In the genomic region with DNA sequence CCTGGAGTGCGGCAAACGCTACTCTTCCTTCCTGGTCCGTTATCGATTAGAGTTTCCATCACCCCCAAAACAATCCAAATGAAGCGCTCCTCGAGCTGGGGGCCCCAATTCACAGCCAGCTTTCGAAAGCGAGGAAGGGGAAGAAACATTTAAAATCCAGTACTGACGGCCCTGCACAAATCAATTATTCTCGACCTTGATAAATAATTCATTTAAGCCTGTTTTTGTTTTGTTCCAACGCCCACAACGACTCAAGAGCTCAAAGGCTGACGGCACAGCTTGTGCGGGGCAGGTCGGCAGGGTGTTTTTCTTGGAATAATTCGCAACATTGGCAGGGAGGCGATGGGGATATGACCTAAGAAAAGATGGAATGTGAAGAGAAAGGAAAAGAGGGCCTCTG, we compare ENCODE assay signal across 18 mouse cellular contexts. TPM values are rescaled to one million over a fixed set of nuclear protein-coding genes. Genes with fewer than 3 reads are reported as not detected.
A peak's percentile ranks its signal among the peaks of the same experiment; 100 is the strongest.
DNase-seq lines count a peak whose midpoint lies in the region; ATAC-seq and TF ChIP-seq lines count a peak whose summit lies in the region.
"Had no signal": no experiment of that assay in that cellular context is flagged by ENCODE, and none has a peak within 500 bp of the region (broad histone marks: within the 10 kb centered on the region; RNA-seq: fewer than 3 reads in every experiment).

No protein-coding gene starts in this region.

- H3K4me2 ChIP-seq in forebrain, embryonic 11.5 days (ENCODE audit: low read depth, low read length, severe bottlenecking): peak overlapping the region; percentile 25
- no peak overlapping the region for H3K4me2 ChIP-seq in forebrain, embryonic 16.5 days (ENCODE audit: low read length)
- H3K4me2 ChIP-seq in midbrain, embryonic 11.5 days: peak overlapping the region; percentile 86
- no peak overlapping the region for H3K4me2 ChIP-seq in intestine, embryonic 16.5 days (ENCODE audit: low read depth, low read length)
- H3K4me2 ChIP-seq: liver, embryonic 12.5 days had no signal

- TF ChIP-seq CTCF in E14TG2a.4 (conservative IDR thresholded peaks at IDR 0.05; ENCODE audit: low read length): no peak

- WGBS in forebrain, embryonic 11.5 days: 1% methylated on average over 17 of the region's 17 CpGs
- 2% methylated on average over 17 of the region's 17 CpGs for WGBS in forebrain, embryonic 16.5 days
- WGBS in embryonic facial prominence, embryonic 10.5 days: 1% methylated on average over 17 of the region's 17 CpGs
- WGBS in midbrain, embryonic 11.5 days: under 1% methylated on average over 17 of the region's 17 CpGs
- WGBS in intestine, embryonic 16.5 days: 2% methylated on average over 17 of the region's 17 CpGs

- peaks cover 26% of the 10 kb centered on the region; the same call in 1 of the 2 replicates for H3K4me1 ChIP-seq in forebrain, embryonic 11.5 days (replicated peaks; ENCODE audit: control insufficient read depth, insufficient read depth, low read length)
- peaks cover 37% of the 10 kb centered on the region for H3K4me1 ChIP-seq in forebrain, embryonic 16.5 days (replicated peaks; ENCODE audit: control insufficient read depth, insufficient read depth, low read length)
- H3K4me1 ChIP-seq in E14TG2a.4 (replicated peaks; ENCODE audit: low read depth, low read length): peaks cover 55% of the 10 kb centered on the region
- peaks cover 28% of the 10 kb centered on the region for H3K4me1 ChIP-seq in embryonic facial prominence, embryonic 10.5 days
- peaks cover 24% of the 10 kb centered on the region for H3K4me1 ChIP-seq in midbrain, embryonic 11.5 days (ENCODE audit: control insufficient read depth, insufficient read depth, low read length)
- peaks cover 14% of the 10 kb centered on the region for H3K4me1 ChIP-seq in intestine, embryonic 16.5 days (ENCODE audit: control insufficient read depth, insufficient read depth, low read length)

- H3K4me3 ChIP-seq in forebrain, embryonic 11.5 days (ENCODE audit: low read depth, low read length): peak overlapping the region; percentile 54; the same call in 1 of the 2 replicates
- H3K4me3 ChIP-seq in forebrain, embryonic 16.5 days (replicated peaks; ENCODE audit: low read length): no peak overlapping the region
- H3K4me3 ChIP-seq in E14TG2a.4 (replicated peaks; ENCODE audit: low read length): peak overlapping the region; percentile 29; the same call in 1 of the 2 replicates
- no peak overlapping the region for H3K4me3 ChIP-seq in embryonic facial prominence, embryonic 10.5 days
- peak overlapping the region; percentile 60; the same call in 1 of the 2 replicates for H3K4me3 ChIP-seq in midbrain, embryonic 11.5 days (ENCODE audit: low read depth, low read length)
- H3K4me3 ChIP-seq in intestine, embryonic 16.5 days (ENCODE audit: low read length): no peak overlapping the region
- H3K4me3 ChIP-seq: liver, embryonic 12.5 days had no signal

- peaks cover 85% of the 10 kb centered on the region for H3K27me3 ChIP-seq in forebrain, embryonic 11.5 days (ENCODE audit: control insufficient read depth, insufficient read depth, low read length)
- H3K27me3 ChIP-seq in forebrain, embryonic 16.5 days (replicated peaks; ENCODE audit: control insufficient read depth, insufficient read depth, low read length): peaks cover 73% of the 10 kb centered on the region
- H3K27me3 ChIP-seq in E14TG2a.4 (ENCODE audit: insufficient read depth, low read length): peaks cover 95% of the 10 kb centered on the region
- H3K27me3 ChIP-seq in embryonic facial prominence, embryonic 10.5 days (replicated peaks; ENCODE audit: low read depth, poor library complexity, severe bottlenecking): peaks cover 100% of the 10 kb centered on the region
- peaks cover 86% of the 10 kb centered on the region for H3K27me3 ChIP-seq in midbrain, embryonic 11.5 days (ENCODE audit: control insufficient read depth, insufficient read depth, low read length)
- H3K27me3 ChIP-seq in intestine, embryonic 16.5 days (replicated peaks; ENCODE audit: control insufficient read depth, insufficient read depth, low read length): peaks cover 92% of the 10 kb centered on the region

- H3K36me3 ChIP-seq in forebrain, embryonic 11.5 days (ENCODE audit: control insufficient read depth, insufficient read depth, low read length): no peaks in the 10 kb centered on the region
- H3K36me3 ChIP-seq in forebrain, embryonic 16.5 days (ENCODE audit: control insufficient read depth, insufficient read depth): no peaks in the 10 kb centered on the region
- no peaks in the 10 kb centered on the region for H3K36me3 ChIP-seq in E14TG2a.4 (ENCODE audit: insufficient read depth, low read length)
- H3K36me3 ChIP-seq in embryonic facial prominence, embryonic 10.5 days (replicated peaks): no peaks in the 10 kb centered on the region
- no peaks in the 10 kb centered on the region for H3K36me3 ChIP-seq in midbrain, embryonic 11.5 days (ENCODE audit: control insufficient read depth, insufficient read depth, low read length)
- H3K36me3 ChIP-seq in intestine, embryonic 16.5 days (ENCODE audit: control insufficient read depth, insufficient read depth, low read length): no peaks in the 10 kb centered on the region
- H3K36me3 ChIP-seq: liver, embryonic 12.5 days had no signal

- no peak for ATAC-seq in forebrain, embryonic 11.5 days (replicated peaks; ENCODE audit: low FRiP score)
- ATAC-seq in forebrain, embryonic 16.5 days: no peak
- ATAC-seq in midbrain, embryonic 11.5 days (ENCODE audit: low FRiP score): no peak
- ATAC-seq in intestine, embryonic 16.5 days: no peak
- ATAC-seq: liver, embryonic 12.5 days; lung, postnatal 0 days had no signal

- DNase-seq in forebrain, embryonic 11.5 days (ENCODE audit: low spot score): no peak
- DNase-seq in embryonic facial prominence, embryonic 10.5 days (ENCODE audit: low spot score): peak; percentile 27
- peak; percentile 94 for DNase-seq in midbrain, embryonic 11.5 days (ENCODE audit: low spot score, missing footprints)
- no peak for DNase-seq in layer of hippocampus, adult 9-10 months (ENCODE audit: low spot score)
- no peak for DNase-seq in left cerebral cortex, adult 8-10 months (ENCODE audit: low spot score in 2 of 2)
- DNase-seq: thymus, postnatal 14 days had no signal

- H3K27ac ChIP-seq in forebrain, embryonic 11.5 days (ENCODE audit: low read depth, low read length): no peak overlapping the region
- no peak overlapping the region for H3K27ac ChIP-seq in forebrain, embryonic 16.5 days (ENCODE audit: low read length)
- H3K27ac ChIP-seq in embryonic facial prominence, embryonic 10.5 days (replicated peaks): no peak overlapping the region
- H3K27ac ChIP-seq in midbrain, embryonic 11.5 days (ENCODE audit: low read depth, low read length): peak overlapping the region; percentile 44
- no peak overlapping the region for H3K27ac ChIP-seq in intestine, embryonic 16.5 days (ENCODE audit: low read length)
- H3K27ac ChIP-seq: kidney, postnatal 0 days; liver, embryonic 12.5 days had no signal

- no peak overlapping the region for H3K9ac ChIP-seq in forebrain, embryonic 11.5 days (ENCODE audit: low read length)
- no peak overlapping the region for H3K9ac ChIP-seq in forebrain, embryonic 16.5 days (replicated peaks; ENCODE audit: low read depth, low read length)
- peak overlapping the region; percentile 16; the same call in 1 of the 2 replicates for H3K9ac ChIP-seq in midbrain, embryonic 11.5 days (ENCODE audit: low read length)
- H3K9ac ChIP-seq in intestine, embryonic 16.5 days (ENCODE audit: low read depth, low read length): no peak overlapping the region
- H3K9ac ChIP-seq: liver, embryonic 12.5 days had no signal

- H3K9me3 ChIP-seq in forebrain, embryonic 11.5 days (ENCODE audit: control insufficient read depth, low read length): no peaks in the 10 kb centered on the region
- H3K9me3 ChIP-seq in forebrain, embryonic 16.5 days (ENCODE audit: control insufficient read depth, low read length): no peaks in the 10 kb centered on the region
- H3K9me3 ChIP-seq in E14TG2a.4 (ENCODE audit: low read length): no peaks in the 10 kb centered on the region
- no peaks in the 10 kb centered on the region for H3K9me3 ChIP-seq in embryonic facial prominence, embryonic 10.5 days
- H3K9me3 ChIP-seq in midbrain, embryonic 11.5 days (ENCODE audit: control insufficient read depth, low read length): no peaks in the 10 kb centered on the region
- H3K9me3 ChIP-seq in intestine, embryonic 16.5 days (ENCODE audit: control insufficient read depth, low read length): no peaks in the 10 kb centered on the region
- H3K9me3 ChIP-seq: liver, embryonic 12.5 days had no signal

RNA-seq across cellular contexts. Expression of gene Barhl2, which starts 2.6 kb away (rescaled TPM):
- polyA plus RNA-seq in forebrain, embryonic 11.5 days (2014; fragmentation: Nextera tagmentation; extraction: Ambion mirVana): 7.0 and 7.9 TPM in 2 replicates
- 0.47 and 1.6 TPM in 2 replicates for polyA plus RNA-seq in forebrain, embryonic 16.5 days (2015; fragmentation: Nextera tagmentation; extraction: Ambion mirVana)
- polyA plus RNA-seq in embryonic facial prominence, embryonic 10.5 days (2016; fragmentation: Nextera tagmentation; extraction: Ambion mirVana): 0.13 and 0.14 TPM in 2 replicates
- polyA plus RNA-seq in midbrain, embryonic 11.5 days (2014; fragmentation: Nextera tagmentation; extraction: Ambion mirVana): 10.3 and 12.4 TPM in 2 replicates
- not detected in 2 replicates for polyA plus RNA-seq in intestine, embryonic 16.5 days (2015; fragmentation: Nextera tagmentation; extraction: Ambion mirVana)
- 1 to 10 TPM in 2 of 4 experiments, under 1 TPM in 2; 0.55 to 1.2 (median 0.94) TPM for total RNA-seq in left cerebral cortex, adult 8-10 months (2022)
- total RNA-seq: ES-E14; gastrocnemius, adult 18-20 months; heart, adult 8-10 months; megakaryocyte, adult 5-6 weeks had no signal
- polyA plus RNA-seq: heart, postnatal 0 days; intestine, embryonic 14.5 days; kidney, postnatal 0 days; liver, embryonic 12.5 days; lung, postnatal 0 days had no signal

Comparison
In these comparisons a context has a peak if more than half of its experiments do, and no peak if none do; other contexts are left out.
1. H3K4me2 ChIP-seq: peak in forebrain, embryonic 11.5 days (single experiment) and midbrain, embryonic 11.5 days (single experiment); none in forebrain, embryonic 16.5 days (single experiment) and intestine, embryonic 16.5 days (single experiment).
2. H3K4me3 ChIP-seq: peak in forebrain, embryonic 11.5 days (single experiment), E14TG2a.4 (single experiment) and midbrain, embryonic 11.5 days (single experiment); none in forebrain, embryonic 16.5 days (single experiment), embryonic facial prominence, embryonic 10.5 days (single experiment) and intestine, embryonic 16.5 days (single experiment).
3. DNase-seq: peak in embryonic facial prominence, embryonic 10.5 days (single experiment) and midbrain, embryonic 11.5 days (single experiment); none in forebrain, embryonic 11.5 days (single experiment), layer of hippocampus, adult 9-10 months (single experiment) and left cerebral cortex, adult 8-10 months (0 of 2).